Mouse (Mus musculus) lung, postnatal 0 days (tissue): ENCODE results near the gene Cog6.

ENCODE experiments used
- CTCF ChIP-seq: IDR thresholded peaks from 2 replicates; pipeline ENCODE4 v1.5.1; 2016; ENCODE audit warnings: antibody characterized with exemption, mild to moderate bottlenecking
- EP300 ChIP-seq: IDR thresholded peaks from 2 replicates; pipeline ENCODE4 v1.6.1; 2016; ENCODE audit warnings: antibody characterized with exemption, mild to moderate bottlenecking, control low read depth

- no peak for TF ChIP-seq CTCF
- TF ChIP-seq EP300 = no peak
These were observed 19.0 kb upstream of the Cog6 start for GRCm38 (mm10) chr3:53036076-53036475.
